ENCODE assay signal across 27 mouse cellular contexts in genomic region chr4:147066380-147066779, GRCm38 (mm10). TPM values are rescaled to one million over a fixed set of nuclear protein-coding genes. Genes with fewer than 3 reads are reported as not detected.
"Had no signal": no experiment of that assay in that cellular context is flagged by ENCODE, and none has a peak within 500 bp of the region (broad histone marks: within the 10 kb centered on the region; RNA-seq: fewer than 3 reads in every experiment).

No protein-coding gene starts in this region.

RNA-seq across cellular contexts. Expression of gene Rex2, which starts 44.7 kb away (rescaled TPM):
- polyA plus RNA-seq: limb, embryonic 10.5 days; limb, embryonic 11.5 days; limb, embryonic 12.5 days; limb, embryonic 13.5 days; limb, embryonic 14.5 days; limb, embryonic 15.5 days; liver, adult 2 months; liver, embryonic 11.5 days; liver, embryonic 12.5 days; liver, embryonic 13.5 days; liver, embryonic 14.5 days; liver, embryonic 15.5 days; liver, embryonic 16.5 days; liver, postnatal 0 days; lung, adult 2 months; lung, embryonic 14.5 days; lung, embryonic 15.5 days; lung, embryonic 16.5 days; lung, postnatal 0 days; macrophage; midbrain, embryonic 11.5 days; midbrain, embryonic 12.5 days; midbrain, embryonic 13.5 days; midbrain, embryonic 14.5 days; midbrain, embryonic 16.5 days; midbrain, postnatal 0 days; neural tube, embryonic 11.5 days had no signal
